Mouse (Mus musculus): ENCODE data around the gene Sgcb. TPM values are rescaled to one million over a fixed set of nuclear protein-coding genes. Genes with fewer than 3 reads are reported as not detected.
"Not testable (repeated sequence)": the region's sequence is repeated elsewhere in the genome, so short reads cannot be mapped to it uniquely, and the experiment has no call there.

The Sgcb gene
- polyA plus RNA-seq, 1 experiment from 2014 or later: 2.4 TPM

DNA sequence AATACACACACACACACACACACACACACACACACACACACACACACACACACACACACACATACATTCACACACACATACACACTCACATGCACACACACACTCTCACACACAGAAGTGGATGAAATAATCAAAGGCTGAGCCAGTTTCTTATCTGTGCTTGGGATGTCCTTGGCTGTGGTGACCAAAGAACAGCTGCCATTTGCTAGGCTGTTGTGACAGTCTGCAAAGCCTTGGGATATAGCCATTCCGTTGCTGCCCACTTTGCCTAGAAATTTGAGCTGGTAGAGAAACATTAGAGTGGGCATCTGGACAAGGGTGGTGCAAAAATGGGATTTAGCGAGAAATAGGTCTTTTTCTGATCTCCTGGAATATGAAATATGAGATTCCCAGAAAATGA is 47.6 kb downstream of the Sgcb start:
- Histone ChIP-seq H3K4me3 (ENCODE audit: low read depth, low read length) (no peak overlapping the region), H3K4me2 (ENCODE audit: low read depth, low read length) (no peak overlapping the region), H3K36me3 (ENCODE audit: control insufficient read depth, insufficient read depth) (no peaks in the 10 kb centered on the region), H3K27ac (ENCODE audit: low read length) (no peak overlapping the region), H3K27me3 (ENCODE audit: control insufficient read depth, insufficient read depth, low read depth, low read length) (no peaks in the 10 kb centered on the region), H3K9me3 (replicated peaks; ENCODE audit: control insufficient read depth, low read length) (no peaks in the 10 kb centered on the region), H3K9ac (ENCODE audit: low read depth, low read length) (no peak overlapping the region), H3K4me1 (ENCODE audit: control insufficient read depth, low read depth, low read length) (no peaks in the 10 kb centered on the region)
- ATAC-seq (ENCODE audit: low read depth): no peak
- 52% methylated on average over 2 of the region's 2 CpGs for WGBS (ENCODE audit: insufficient replicate concordance)

DNA sequence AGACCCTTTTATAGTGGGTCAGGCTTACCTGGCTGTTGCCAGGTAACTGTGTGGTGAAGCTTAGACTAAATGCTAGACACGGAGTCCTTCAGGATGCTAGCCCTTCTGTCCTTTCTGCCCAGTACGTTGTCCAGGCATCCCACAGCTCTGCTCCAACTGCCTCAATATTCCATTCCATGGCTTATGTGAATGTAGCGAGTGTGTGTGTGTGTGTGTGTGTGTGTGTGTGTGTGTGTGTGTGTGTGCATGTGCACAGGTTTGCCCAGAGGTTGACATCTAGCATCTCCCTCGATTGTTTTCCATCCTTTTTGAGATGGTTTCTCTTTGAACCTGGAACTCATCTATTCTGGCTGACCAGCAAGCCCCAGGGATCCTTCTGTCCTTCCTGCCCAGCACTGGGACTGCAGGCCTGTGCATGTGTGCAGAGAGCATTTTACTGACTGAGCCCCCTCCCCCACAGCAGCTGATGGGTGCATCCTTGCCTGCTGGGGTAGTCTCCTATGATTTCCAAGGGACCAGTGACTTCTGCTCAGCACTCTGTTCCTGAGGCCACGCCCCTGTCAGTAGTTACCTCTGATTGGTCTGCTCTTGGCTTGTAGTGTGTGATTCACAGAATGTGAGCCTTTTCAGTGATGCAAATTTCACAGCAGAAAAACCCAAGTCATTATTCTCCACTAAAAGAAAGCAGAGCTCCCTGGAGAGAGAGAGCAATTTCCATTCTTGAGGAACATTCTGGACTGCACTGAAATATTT is 48.5 kb downstream of the Sgcb start:
- no peaks in the 10 kb centered on the region for H3K4me1 ChIP-seq (ENCODE audit: control insufficient read depth, low read depth, low read length)
- 46% methylated on average over 5 of the region's 5 CpGs for WGBS (ENCODE audit: insufficient replicate concordance)
- no peak overlapping the region for H3K4me2 ChIP-seq (ENCODE audit: low read depth, low read length)
- H3K36me3 ChIP-seq (ENCODE audit: control insufficient read depth, insufficient read depth): no peaks in the 10 kb centered on the region
- no peak overlapping the region for H3K9ac ChIP-seq (ENCODE audit: low read depth, low read length)
- H3K27me3 ChIP-seq (ENCODE audit: control insufficient read depth, insufficient read depth, low read depth, low read length): no peaks in the 10 kb centered on the region
- H3K27ac ChIP-seq (ENCODE audit: low read length): no peak overlapping the region
- no peaks in the 10 kb centered on the region for H3K9me3 ChIP-seq (replicated peaks; ENCODE audit: control insufficient read depth, low read length)
- ATAC-seq (ENCODE audit: low read depth): no peak
- H3K4me3 ChIP-seq (ENCODE audit: low read depth, low read length): no peak overlapping the region

DNA sequence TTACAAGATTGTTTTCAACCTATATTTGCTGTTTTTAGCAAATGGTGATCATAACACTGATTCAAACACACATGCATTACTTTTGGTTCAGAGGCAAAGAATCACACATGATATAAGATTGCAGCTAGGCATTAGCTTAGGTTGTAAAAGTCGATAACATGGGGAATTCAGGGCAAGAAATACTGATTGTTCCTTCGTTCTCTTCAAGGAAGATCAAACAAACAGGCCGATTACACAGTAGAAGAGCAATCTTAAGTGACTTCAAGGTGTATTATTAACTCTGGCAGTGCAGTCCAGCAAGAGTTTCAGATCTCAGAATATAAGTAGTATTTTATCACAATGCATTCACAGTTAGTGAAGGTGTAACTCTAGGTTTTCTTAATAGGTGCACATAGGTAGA is 60.5 kb downstream of the Sgcb start:
- Histone ChIP-seq H3K4me3 (ENCODE audit: low read depth, low read length) (no peak overlapping the region), H3K27ac (ENCODE audit: low read length) (no peak overlapping the region), H3K27me3 (ENCODE audit: control insufficient read depth, insufficient read depth, low read depth, low read length) (no peaks in the 10 kb centered on the region), H3K4me1 (ENCODE audit: control insufficient read depth, low read depth, low read length) (no peaks in the 10 kb centered on the region), H3K36me3 (ENCODE audit: control insufficient read depth, insufficient read depth) (no peaks in the 10 kb centered on the region), H3K4me2 (ENCODE audit: low read depth, low read length) (no peak overlapping the region), H3K9ac (ENCODE audit: low read depth, low read length) (no peak overlapping the region), H3K9me3 (replicated peaks; ENCODE audit: control insufficient read depth, low read length) (no peaks in the 10 kb centered on the region)
- 56% methylated on average over 3 of the region's 3 CpGs for WGBS (ENCODE audit: insufficient replicate concordance)
- no peak for ATAC-seq (ENCODE audit: low read depth)

DNA sequence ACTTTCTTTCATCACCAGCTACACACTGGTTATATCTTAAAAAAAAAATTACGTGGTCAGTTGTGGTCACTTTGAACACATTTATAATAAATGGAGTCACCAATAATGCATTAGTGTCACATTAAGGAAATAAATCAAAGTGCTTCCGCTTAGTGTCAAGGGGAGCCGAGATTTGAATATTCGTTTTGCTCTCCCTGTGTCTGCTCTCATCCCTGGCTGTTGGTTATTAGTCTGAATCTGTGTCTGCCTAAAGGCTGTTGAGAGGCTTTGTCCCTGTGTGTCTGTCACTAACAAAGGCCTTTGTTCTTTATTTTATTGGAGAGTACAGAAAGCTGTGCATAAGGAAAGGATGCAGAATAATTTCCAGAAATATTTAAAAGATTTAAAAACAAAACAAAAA is 61.0 kb downstream of the Sgcb start:
- Histone ChIP-seq H3K4me1 (ENCODE audit: control insufficient read depth, low read depth, low read length) (no peaks in the 10 kb centered on the region), H3K9me3 (replicated peaks; ENCODE audit: control insufficient read depth, low read length) (no peaks in the 10 kb centered on the region), H3K4me2 (ENCODE audit: low read depth, low read length) (no peak overlapping the region), H3K27ac (ENCODE audit: low read length) (no peak overlapping the region), H3K27me3 (ENCODE audit: control insufficient read depth, insufficient read depth, low read depth, low read length) (no peaks in the 10 kb centered on the region), H3K36me3 (ENCODE audit: control insufficient read depth, insufficient read depth) (no peaks in the 10 kb centered on the region), H3K9ac (ENCODE audit: low read depth, low read length) (no peak overlapping the region), H3K4me3 (ENCODE audit: low read depth, low read length) (no peak overlapping the region)
- 58% methylated on average over 4 of the region's 4 CpGs for WGBS (ENCODE audit: insufficient replicate concordance)
- ATAC-seq (ENCODE audit: low read depth): no peak

DNA sequence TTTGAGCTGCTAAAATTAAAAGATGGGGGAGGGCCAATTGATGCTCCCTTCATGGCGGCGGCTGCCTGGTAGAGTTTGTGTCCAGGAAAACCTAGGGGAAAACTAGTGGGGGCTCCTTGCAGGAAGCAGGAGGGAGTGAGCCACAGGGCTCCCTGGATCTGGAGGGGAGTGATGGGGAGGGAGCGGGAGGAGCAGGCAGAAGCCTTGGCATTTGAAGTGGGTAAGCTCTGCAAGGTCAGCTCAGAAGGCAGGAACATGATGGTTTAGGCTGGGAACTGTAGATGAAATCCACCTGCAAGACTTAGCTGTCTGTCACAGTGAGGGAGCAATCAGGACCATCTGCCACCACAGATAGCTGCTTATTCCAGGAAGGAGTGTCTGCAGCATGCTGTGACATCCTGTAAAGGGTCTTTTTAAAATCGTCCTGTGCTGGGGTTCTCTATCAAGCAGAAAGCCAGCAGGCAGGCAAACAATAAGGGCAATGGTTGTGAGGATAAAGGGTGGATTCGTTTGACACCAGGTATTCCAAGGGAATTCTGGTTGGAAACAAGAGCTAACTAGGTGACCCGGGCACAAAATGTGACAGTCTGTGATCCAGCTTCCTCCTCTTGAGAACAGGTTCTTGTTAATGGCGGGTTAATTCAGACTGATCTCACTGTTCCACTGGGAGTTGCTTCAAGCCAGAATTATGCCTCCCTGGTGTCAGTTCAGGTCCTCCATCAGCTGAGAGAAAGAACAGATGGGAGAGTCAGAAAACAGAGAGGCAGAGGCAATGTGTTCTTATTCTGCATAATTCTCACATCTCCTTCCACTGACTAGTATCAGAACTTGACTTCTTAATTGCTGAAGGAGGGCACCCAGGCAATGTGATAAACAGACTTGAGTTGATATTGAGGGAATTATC is 62.1 kb downstream of the Sgcb start:
- Histone ChIP-seq H3K27me3 (ENCODE audit: control insufficient read depth, insufficient read depth, low read depth, low read length) (no peaks in the 10 kb centered on the region), H3K4me2 (ENCODE audit: low read depth, low read length) (no peak overlapping the region), H3K9ac (ENCODE audit: low read depth, low read length) (no peak overlapping the region), H3K4me1 (ENCODE audit: control insufficient read depth, low read depth, low read length) (no peaks in the 10 kb centered on the region), H3K27ac (ENCODE audit: low read length) (no peak overlapping the region), H3K4me3 (ENCODE audit: low read depth, low read length) (no peak overlapping the region), H3K36me3 (ENCODE audit: control insufficient read depth, insufficient read depth) (no peaks in the 10 kb centered on the region), H3K9me3 (replicated peaks; ENCODE audit: control insufficient read depth, low read length) (no peaks in the 10 kb centered on the region)
- WGBS (ENCODE audit: insufficient replicate concordance): 38% methylated on average over 7 of the region's 7 CpGs
- ATAC-seq (ENCODE audit: low read depth): no peak

DNA sequence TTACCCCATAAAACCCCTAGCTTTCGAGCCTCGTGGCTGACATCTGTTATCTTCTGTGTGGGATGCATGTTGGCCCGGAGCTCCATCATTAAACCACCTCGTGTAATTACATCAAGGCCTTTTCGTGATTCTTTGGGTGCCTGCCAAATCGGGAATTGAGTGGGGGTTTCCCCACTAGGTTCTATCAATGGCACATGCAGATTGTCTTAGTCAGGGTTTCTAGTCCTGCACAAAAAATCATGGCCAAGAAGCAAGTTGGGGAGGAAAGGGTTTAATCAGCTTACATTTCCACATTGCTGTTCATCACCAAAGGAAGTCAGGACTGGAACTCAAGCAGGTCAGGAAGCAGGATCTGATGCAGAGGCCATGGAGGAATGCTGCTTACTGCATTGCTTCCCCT is 63.6 kb downstream of the Sgcb start:
- not testable (repeated sequence) for H3K4me2 ChIP-seq (ENCODE audit: low read depth, low read length); H3K4me3 ChIP-seq (ENCODE audit: low read depth, low read length); H3K9ac ChIP-seq (ENCODE audit: low read depth, low read length); H3K27ac ChIP-seq (ENCODE audit: low read length); H3K36me3 ChIP-seq (ENCODE audit: control insufficient read depth, insufficient read depth); H3K4me1 ChIP-seq (ENCODE audit: control insufficient read depth, low read depth, low read length); H3K9me3 ChIP-seq (replicated peaks; ENCODE audit: control insufficient read depth, low read length); H3K27me3 ChIP-seq (ENCODE audit: control insufficient read depth, insufficient read depth, low read depth, low read length); ATAC-seq (ENCODE audit: low read depth)
- 54% methylated on average over 6 of the region's 6 CpGs for WGBS (ENCODE audit: insufficient replicate concordance)

Other genes with a start within 250 kb of the Sgcb start
- not detected in 2 replicates for gene Cwh43, start 241.7 kb downstream of the Sgcb start, polyA plus RNA-seq (2015; fragmentation: Nextera tagmentation; extraction: Ambion mirVana)
- gene Dcun1d4, start 166.8 kb downstream of the Sgcb start, polyA plus RNA-seq (2015; fragmentation: Nextera tagmentation; extraction: Ambion mirVana): 2.5 and 3.1 TPM in 2 replicates
- 0.19 TPM in 1 of 2 replicates, not detected in the other for gene Lrrc66, start 15.3 kb downstream of the Sgcb start, polyA plus RNA-seq (2015; fragmentation: Nextera tagmentation; extraction: Ambion mirVana)
- not detected in 2 replicates for gene Spata18, start 3.6 kb upstream of the Sgcb start, polyA plus RNA-seq (2015; fragmentation: Nextera tagmentation; extraction: Ambion mirVana)